In the genomic region with DNA sequence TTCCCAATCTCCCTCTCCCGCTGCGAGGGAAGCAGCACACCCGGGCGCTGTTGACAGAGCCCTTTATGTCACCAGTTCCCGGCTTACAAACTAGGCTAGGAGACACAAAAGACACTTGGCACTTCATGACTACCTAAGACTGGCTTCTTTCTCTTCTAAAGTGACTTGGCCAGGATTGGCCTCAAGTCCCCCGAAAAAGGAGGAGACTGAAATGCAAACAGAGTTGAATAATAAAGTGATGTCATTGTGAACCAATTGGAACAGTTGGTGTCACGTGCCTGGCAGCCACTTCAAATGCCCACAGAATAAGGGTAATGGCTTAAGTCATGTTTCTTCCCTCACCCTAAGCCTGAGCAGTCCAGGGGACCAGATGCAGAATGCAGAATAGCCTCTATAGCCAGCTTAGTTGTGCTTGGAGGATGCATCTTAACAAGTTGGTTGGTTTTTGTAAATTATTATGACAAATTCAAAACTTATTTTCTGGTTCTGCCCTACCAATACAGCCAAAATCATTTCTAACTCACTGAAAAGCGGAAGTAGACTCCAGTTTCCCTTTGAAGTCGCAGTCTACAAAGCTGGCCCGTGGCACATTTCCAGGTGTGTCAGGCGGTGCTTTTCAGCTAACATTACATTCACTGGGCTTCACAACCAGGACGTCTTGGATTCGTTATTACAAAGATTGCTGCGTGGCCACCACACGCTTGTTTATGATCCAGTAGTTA, we compare ENCODE assay signal across 8 mouse cellular contexts.
DNase-seq lines count a peak whose midpoint lies in the region; ATAC-seq lines count a peak whose summit lies in the region.

No protein-coding gene starts in this region.

- H3K4me2 ChIP-seq in neural tube, embryonic 15.5 days = no peak overlapping the region

- H3K27me3 ChIP-seq in neural tube, embryonic 15.5 days (replicated peaks) = no peaks in the 10 kb centered on the region

- peak; percentile 69 for DNase-seq in gastrocnemius, adult 18-20 months (ENCODE audit: low spot score)
- no peak for DNase-seq in gastrocnemius, postnatal 25 days
- peak; percentile 62 for DNase-seq in testis, postnatal 10 days (ENCODE audit: low spot score)
- DNase-seq in testis, postnatal 14 days (ENCODE audit: low spot score) = no peak
- peak; percentile 27 to 58 for DNase-seq in gastrocnemius, adult 8-10 months (ENCODE audit: low spot score in 2 of 2)
- DNase-seq in layer of hippocampus, adult 9-11 months = peak; percentile 37
- no peak for DNase-seq in cerebellum, adult 18-20 months

- no peaks in the 10 kb centered on the region for H3K9me3 ChIP-seq in neural tube, embryonic 15.5 days (replicated peaks)

- WGBS in neural tube, embryonic 15.5 days = 60% methylated on average over 15 of the region's 15 CpGs

- H3K27ac ChIP-seq in neural tube, embryonic 15.5 days (replicated peaks) = peak overlapping the region; percentile 23; the same call in 1 of the 2 replicates

- H3K36me3 ChIP-seq in neural tube, embryonic 15.5 days = no peaks in the 10 kb centered on the region

- no peak overlapping the region for H3K9ac ChIP-seq in neural tube, embryonic 15.5 days (replicated peaks)

- peak; percentile 83; the same call in 1 of the 2 replicates for ATAC-seq in neural tube, embryonic 15.5 days (ENCODE audit: low FRiP score)

- no peak overlapping the region for H3K4me3 ChIP-seq in neural tube, embryonic 15.5 days (replicated peaks)

- peaks cover 34% of the 10 kb centered on the region for H3K4me1 ChIP-seq in neural tube, embryonic 15.5 days

Comparison
In these comparisons a context has a peak if more than half of its experiments do, and no peak if none do; other contexts are left out.
1. DNase-seq: peak in gastrocnemius, adult 18-20 months (single experiment), testis, postnatal 10 days (single experiment), gastrocnemius, adult 8-10 months (2 of 2) and layer of hippocampus, adult 9-11 months (single experiment); none in gastrocnemius, postnatal 25 days (single experiment), testis, postnatal 14 days (single experiment) and cerebellum, adult 18-20 months (0 of 2).